Mouse (Mus musculus) cerebellum, postnatal 25 days (tissue): Measurements from ENCODE around the gene Dnajc3.

Source experiments
- DNase-seq, 2 experiments: peaks; one replicate each; pipeline ENCODE4 v3.0.0; 2021; ENCODE audit warnings: mixed read lengths in 2 of 2

Gene Dnajc3

GRCm38 (mm10) chr14:118937533-118938492 is at the start of gene Dnajc3:
Gene Dnajc3, plus strand, starts transcription at chr14:118937976.
- peak; percentile 100 for DNase-seq

- DNase-seq: no peak
Observed at GRCm38 (mm10) chr14:118890101-118890500, 47.7 kb upstream of the Dnajc3 start.

GRCm38 (mm10) chr14:118895228-118895627 is 42.5 kb upstream of the Dnajc3 start:
- no peak for DNase-seq

- DNase-seq: no peak
Observed at GRCm38 (mm10) chr14:118895655-118896054, 42.1 kb upstream of the Dnajc3 start.

- DNase-seq: no peak
Observed at GRCm38 (mm10) chr14:118899940-118900339, 37.8 kb upstream of the Dnajc3 start.

GRCm38 (mm10) chr14:118900911-118901310 is 36.9 kb upstream of the Dnajc3 start:
- DNase-seq: no peak

GRCm38 (mm10) chr14:118903397-118903796 is 34.4 kb upstream of the Dnajc3 start:
- DNase-seq: no peak

- no peak for DNase-seq
Observed at GRCm38 (mm10) chr14:118903867-118904562, 33.8 kb upstream of the Dnajc3 start.

GRCm38 (mm10) chr14:118907592-118907991 is 30.2 kb upstream of the Dnajc3 start:
- no peak for DNase-seq

- no peak for DNase-seq
Observed at GRCm38 (mm10) chr14:118909872-118910271, 27.9 kb upstream of the Dnajc3 start.

GRCm38 (mm10) chr14:118910332-118911222 is 27.2 kb upstream of the Dnajc3 start:
- DNase-seq: peak; percentile 61 to 79

GRCm38 (mm10) chr14:118911521-118911920 is 26.3 kb upstream of the Dnajc3 start:
- no peak for DNase-seq

GRCm38 (mm10) chr14:118913651-118914050 is 24.1 kb upstream of the Dnajc3 start:
- no peak for DNase-seq

- DNase-seq: peak in 1 of 2 experiments; percentile 27
Observed at GRCm38 (mm10) chr14:118919025-118919424, 18.8 kb upstream of the Dnajc3 start.

- DNase-seq: no peak
Observed at GRCm38 (mm10) chr14:118920654-118921053, 17.1 kb upstream of the Dnajc3 start.

GRCm38 (mm10) chr14:118922251-118922650 is 15.5 kb upstream of the Dnajc3 start:
- peak in 1 of 2 experiments; percentile 28 for DNase-seq

GRCm38 (mm10) chr14:118922667-118923184 is 15.1 kb upstream of the Dnajc3 start:
- peak; percentile 56 to 67 for DNase-seq

- peak; percentile 69 to 74 for DNase-seq
Observed at GRCm38 (mm10) chr14:118924673-118925615, 12.8 kb upstream of the Dnajc3 start, which contains the start of gene Dzip1. Gene Dzip1, minus strand, starts transcription at chr14:118925460.

GRCm38 (mm10) chr14:118928565-118928964 is 9.2 kb upstream of the Dnajc3 start:
- DNase-seq: no peak

GRCm38 (mm10) chr14:118929779-118930178 is 8.0 kb upstream of the Dnajc3 start:
- no peak for DNase-seq

GRCm38 (mm10) chr14:118930777-118931176 is 7.0 kb upstream of the Dnajc3 start:
- no peak for DNase-seq
